Mouse (Mus musculus) MEL (cell line): ENCODE measurements at regions not wholly inside any gene's neighbourhood (a gene's known extent, or its start where the extent isn't known, plus 50 kb on each side); places are given as distances from the start of the nearest gene placed in this dataset.

Experiments
- EP300 ChIP-seq, 2 experiments: IDR thresholded peaks; 2 replicates each; pipeline ENCODE4 v1.6.1; 2011; ENCODE audit warnings: improper control_type of control experiment in 2 of 2, low read length in 2 of 2, low read depth in 1 of 2, mild to moderate bottlenecking in 1 of 2
- TAL1 ChIP-seq: IDR thresholded peaks from 2 replicates; pipeline ENCODE4 v1.6.1; 2012; ENCODE audit warnings: mild to moderate bottlenecking, inconsistent platforms, low read length, moderate library complexity, mixed read lengths
- TBP ChIP-seq: IDR thresholded peaks from 2 replicates; pipeline ENCODE4 v1.8.0; 2011; ENCODE audit warnings: low read depth, low read length, improper control_type of control experiment
- ZMIZ1 ChIP-seq: IDR thresholded peaks from 2 replicates; pipeline ENCODE4 v1.6.1; 2012; ENCODE audit warnings: low read depth, mild to moderate bottlenecking, inconsistent platforms, low read length, improper control_type of control experiment, moderate library complexity

GRCm38 (mm10) chr13:75596856-75597255, 109.7 kb upstream of the Ell2 start:
- TF ChIP-seq EP300 (IDR thresholded peaks at IDR 0.05; ENCODE audit: low read depth in 1 of 2, low read length in 2 of 2) (no peak), ZMIZ1 (no peak), TBP (no peak), TAL1 (no peak)
